Mouse (Mus musculus) testis, adult 2 months (tissue): ENCODE measurements around the gene Mob2. TPM values are rescaled to one million over a fixed set of nuclear protein-coding genes. Genes with fewer than 3 reads are reported as not detected.

Experiments used
- H3K27ac ChIP-seq: fragments of 200-500 bp; 2 replicates; pipeline ENCODE4 v1.5.1; 2012; ENCODE audit warnings: low read depth, low read length; ENCODE audit not compliant: control insufficient read depth, insufficient read depth
- H3K27me3 ChIP-seq: fragments of 200-500 bp; 2 replicates; pipeline ENCODE4 v1.6.1; 2012; ENCODE audit warnings: mild to moderate bottlenecking, low read length, moderate library complexity; ENCODE audit not compliant: control insufficient read depth, insufficient read depth
- H3K36me3 ChIP-seq: fragments of 200-500 bp; 2 replicates; pipeline ENCODE4 v1.6.1; 2012; ENCODE audit warnings: mild to moderate bottlenecking, low read length; ENCODE audit not compliant: control insufficient read depth, insufficient read depth
- H3K4me1 ChIP-seq: fragments of 200-500 bp; 2 replicates; pipeline ENCODE4 v1.6.1; 2012; ENCODE audit warnings: low read length; ENCODE audit not compliant: control insufficient read depth, insufficient read depth
- H3K4me3 ChIP-seq: fragments of 200-500 bp; 2 replicates; pipeline ENCODE4 v1.5.1; 2012; ENCODE audit warnings: low read depth, mild to moderate bottlenecking, low read length, moderate library complexity, mixed read lengths; ENCODE audit not compliant: control insufficient read depth
- CTCF ChIP-seq: fragments of 200-500 bp; IDR thresholded peaks from 2 replicates; pipeline ENCODE4 v1.5.1; 2012; ENCODE audit warnings: low read depth, mild to moderate bottlenecking, inconsistent platforms, low read length, moderate library complexity; ENCODE audit not compliant: control insufficient read depth, insufficient read depth, insufficient replicate concordance
- POLR2A ChIP-seq: fragments of 200-500 bp; IDR thresholded peaks from 2 replicates; pipeline ENCODE4 v1.6.1; 2012; ENCODE audit warnings: low read depth, mild to moderate bottlenecking, inconsistent platforms, low read length, moderate library complexity; ENCODE audit not compliant: control insufficient read depth
- polyA plus RNA-seq: library from polyadenylated mRNA; depleted of rRNA; stranded (reverse); fragments of >200 nt; gene quantifications from 2 replicates; pipeline ENCODE4 v1.2.3, GENCODE M21; 2012

Gene Mob2
- polyA plus RNA-seq, 1 experiment: 21.3 TPM

DNA sequence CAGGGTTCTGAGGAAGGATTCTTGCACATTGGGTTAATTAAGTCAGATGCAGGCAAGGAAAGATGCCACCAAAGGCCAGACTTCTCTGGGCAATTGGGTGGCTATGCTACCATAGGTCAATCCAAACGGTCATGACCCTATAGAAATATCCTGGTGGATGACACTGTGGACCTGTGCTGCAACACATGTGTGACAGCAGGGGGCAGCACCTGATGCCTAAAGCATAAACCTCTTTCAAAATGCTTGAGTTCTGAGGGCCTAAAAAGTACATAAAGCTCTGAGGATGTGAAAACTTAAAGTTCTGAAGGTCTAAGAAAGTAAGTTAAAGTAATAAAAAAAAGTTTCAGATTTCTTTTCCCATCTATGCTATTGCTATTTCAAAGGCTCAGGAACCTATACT lies 44.3 kb downstream of the Mob2 start:
- H3K27ac ChIP-seq: no peak overlapping the region
- peaks cover 4% of the 10 kb centered on the region; the same call in 1 of the 2 replicates for H3K36me3 ChIP-seq
- H3K4me3 ChIP-seq: no peak overlapping the region
- no peaks in the 10 kb centered on the region; the same call in 1 of the 2 replicates for H3K4me1 ChIP-seq
- no peaks in the 10 kb centered on the region for H3K27me3 ChIP-seq
- TF ChIP-seq CTCF (peak; percentile 49; the same call in 1 of the 2 replicates), POLR2A (no peak)

GRCm38 (mm10) chr7:142001597-142002340 lies 59.1 kb downstream of the Mob2 start:
- no peaks in the 10 kb centered on the region; the same call in none of the 2 replicates for H3K4me1 ChIP-seq
- no peak overlapping the region for H3K4me3 ChIP-seq
- TF ChIP-seq POLR2A: no peak
- no peak for TF ChIP-seq CTCF
- H3K27ac ChIP-seq: no peak overlapping the region
- no peaks in the 10 kb centered on the region for H3K27me3 ChIP-seq
- H3K36me3 ChIP-seq: no peaks in the 10 kb centered on the region

- Histone ChIP-seq H3K27me3 (no peaks in the 10 kb centered on the region), H3K27ac (no peak overlapping the region), H3K4me1 (no peaks in the 10 kb centered on the region; the same call in none of the 2 replicates), H3K4me3 (no peak overlapping the region; the same call in 1 of the 2 replicates), H3K36me3 (no peaks in the 10 kb centered on the region)
- TF ChIP-seq POLR2A (no peak), CTCF (no peak)
Measured at GRCm38 (mm10) chr7:142000661-142001060, 60.2 kb downstream of the Mob2 start.

GRCm38 (mm10) chr7:141994121-141994520 lies 66.7 kb downstream of the Mob2 start:
- no peaks in the 10 kb centered on the region; the same call in 1 of the 2 replicates for H3K4me1 ChIP-seq
- no peak overlapping the region for H3K4me3 ChIP-seq
- H3K27me3 ChIP-seq: no peaks in the 10 kb centered on the region
- TF ChIP-seq POLR2A (no peak), CTCF (no peak)
- H3K27ac ChIP-seq: no peak overlapping the region
- H3K36me3 ChIP-seq: no peaks in the 10 kb centered on the region

GRCm38 (mm10) chr7:141991183-141991582 lies 69.7 kb downstream of the Mob2 start:
- Histone ChIP-seq H3K4me3 (no peak overlapping the region), H3K4me1 (no peaks in the 10 kb centered on the region), H3K27me3 (no peaks in the 10 kb centered on the region), H3K27ac (no peak overlapping the region), H3K36me3 (no peaks in the 10 kb centered on the region)
- TF ChIP-seq CTCF: no peak
- TF ChIP-seq POLR2A: no peak

DNA sequence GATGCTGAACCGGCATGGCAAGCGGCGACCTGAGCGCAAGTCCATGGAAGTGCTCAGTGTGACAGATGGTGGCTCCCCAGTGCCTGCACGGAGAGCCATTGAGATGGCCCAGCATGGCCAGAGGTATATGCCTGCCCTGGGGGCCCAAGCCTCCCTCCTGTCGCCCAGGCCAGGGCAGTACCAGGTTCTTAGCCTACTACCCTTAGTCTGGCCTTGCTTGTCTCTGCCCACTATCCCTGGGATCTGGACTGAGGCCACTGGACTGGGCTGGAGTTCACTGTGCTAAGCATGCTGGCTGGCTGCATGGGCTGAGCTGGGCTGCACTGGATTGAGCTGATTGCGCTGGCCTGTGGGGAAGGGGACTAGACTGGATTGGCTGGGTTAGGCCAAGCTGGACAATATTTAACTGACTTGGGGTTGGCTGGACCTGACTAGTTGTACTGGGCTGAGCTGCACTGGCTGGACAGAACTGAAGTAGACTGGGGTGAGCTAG lies 72.5 kb downstream of the Mob2 start:
- no peak for TF ChIP-seq POLR2A
- no peak for TF ChIP-seq CTCF
- Histone ChIP-seq H3K27me3 (no peaks in the 10 kb centered on the region), H3K27ac (no peak overlapping the region), H3K4me3 (no peak overlapping the region), H3K36me3 (no peaks in the 10 kb centered on the region), H3K4me1 (no peaks in the 10 kb centered on the region)

GRCm38 (mm10) chr7:141981237-141981636 lies 79.6 kb downstream of the Mob2 start:
- Histone ChIP-seq H3K27me3 (no peaks in the 10 kb centered on the region), H3K27ac (no peak overlapping the region), H3K4me1 (no peaks in the 10 kb centered on the region), H3K4me3 (no peak overlapping the region), H3K36me3 (no peaks in the 10 kb centered on the region)
- TF ChIP-seq POLR2A: no peak
- TF ChIP-seq CTCF: no peak

DNA sequence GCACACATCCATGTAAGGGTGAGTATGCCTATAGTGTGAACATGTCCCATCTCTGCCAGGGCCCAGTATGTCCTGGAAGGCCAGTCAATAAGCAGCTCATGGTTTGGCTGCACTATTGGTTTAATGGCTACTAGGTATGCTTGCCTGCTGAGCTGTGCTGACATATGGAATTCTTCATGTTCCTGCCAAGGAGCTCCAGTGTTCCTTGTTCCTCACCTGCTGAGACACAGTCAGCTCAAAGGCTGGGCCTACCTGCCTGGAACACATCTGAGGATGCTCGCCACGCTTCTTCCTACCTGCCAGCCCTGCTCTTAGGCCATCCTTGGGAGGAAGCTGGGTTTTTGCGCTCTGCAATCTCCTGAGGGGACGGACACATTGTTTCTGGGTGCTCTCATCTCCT lies 81.6 kb downstream of the Mob2 start:
- Histone ChIP-seq H3K4me1 (no peaks in the 10 kb centered on the region), H3K36me3 (no peaks in the 10 kb centered on the region), H3K27me3 (no peaks in the 10 kb centered on the region), H3K4me3 (no peak overlapping the region), H3K27ac (no peak overlapping the region)
- TF ChIP-seq CTCF (no peak), POLR2A (no peak)
